Mouse (Mus musculus): ENCODE data around the gene Arhgdia. TPM values are rescaled to one million over a fixed set of nuclear protein-coding genes. Genes with fewer than 3 reads are reported as not detected.

Arhgdia gene
- polyA plus RNA-seq, 1 experiment from 2014 or later = 621 TPM

GRCm38 (mm10) chr11:120578694-120579243, 2.7 kb downstream of the Arhgdia start:
- no peaks in the 10 kb centered on the region; the same call in 1 of the 2 replicates for H3K9me3 ChIP-seq (ENCODE audit: control insufficient read depth, low read length)
- WGBS = 87% methylated on average over 11 of the region's 11 CpGs
- H3K4me3 ChIP-seq (ENCODE audit: low read depth, low read length) = no peak overlapping the region
- ATAC-seq (replicated peaks; ENCODE audit: low FRiP score) (no peak), DNase-seq (ENCODE audit: low spot score) (no peak)
- H3K4me2 ChIP-seq (ENCODE audit: low read depth, low read length, severe bottlenecking) = no peak overlapping the region
- H3K36me3 ChIP-seq (ENCODE audit: control insufficient read depth, insufficient read depth, low read length) = peaks cover 16% of the 10 kb centered on the region
- peaks cover 13% of the 10 kb centered on the region for H3K4me1 ChIP-seq (replicated peaks; ENCODE audit: control insufficient read depth, insufficient read depth, low read length)
- no peak overlapping the region for H3K9ac ChIP-seq (ENCODE audit: low read length)
- H3K27ac ChIP-seq (ENCODE audit: low read depth, low read length) = no peak overlapping the region
- no peaks in the 10 kb centered on the region for H3K27me3 ChIP-seq (ENCODE audit: control insufficient read depth, insufficient read depth, low read length)

- H3K36me3 ChIP-seq (ENCODE audit: control insufficient read depth, insufficient read depth, low read length) = peaks cover 16% of the 10 kb centered on the region
- 90% methylated on average over 10 of the region's 10 CpGs for WGBS
- H3K4me3 ChIP-seq (ENCODE audit: low read depth, low read length) = no peak overlapping the region
- peaks cover 13% of the 10 kb centered on the region for H3K4me1 ChIP-seq (replicated peaks; ENCODE audit: control insufficient read depth, insufficient read depth, low read length)
- H3K27ac ChIP-seq (ENCODE audit: low read depth, low read length) = no peak overlapping the region
- ATAC-seq (replicated peaks; ENCODE audit: low FRiP score) = no peak
- no peak overlapping the region for H3K9ac ChIP-seq (ENCODE audit: low read length)
- H3K27me3 ChIP-seq (ENCODE audit: control insufficient read depth, insufficient read depth, low read length) = no peaks in the 10 kb centered on the region
- no peak overlapping the region for H3K4me2 ChIP-seq (ENCODE audit: low read depth, low read length, severe bottlenecking)
- DNase-seq (ENCODE audit: low spot score) = no peak
- no peaks in the 10 kb centered on the region for H3K9me3 ChIP-seq (ENCODE audit: control insufficient read depth, low read length)
Observed at GRCm38 (mm10) chr11:120578024-120578693, 3.3 kb downstream of the Arhgdia start.

DNA sequence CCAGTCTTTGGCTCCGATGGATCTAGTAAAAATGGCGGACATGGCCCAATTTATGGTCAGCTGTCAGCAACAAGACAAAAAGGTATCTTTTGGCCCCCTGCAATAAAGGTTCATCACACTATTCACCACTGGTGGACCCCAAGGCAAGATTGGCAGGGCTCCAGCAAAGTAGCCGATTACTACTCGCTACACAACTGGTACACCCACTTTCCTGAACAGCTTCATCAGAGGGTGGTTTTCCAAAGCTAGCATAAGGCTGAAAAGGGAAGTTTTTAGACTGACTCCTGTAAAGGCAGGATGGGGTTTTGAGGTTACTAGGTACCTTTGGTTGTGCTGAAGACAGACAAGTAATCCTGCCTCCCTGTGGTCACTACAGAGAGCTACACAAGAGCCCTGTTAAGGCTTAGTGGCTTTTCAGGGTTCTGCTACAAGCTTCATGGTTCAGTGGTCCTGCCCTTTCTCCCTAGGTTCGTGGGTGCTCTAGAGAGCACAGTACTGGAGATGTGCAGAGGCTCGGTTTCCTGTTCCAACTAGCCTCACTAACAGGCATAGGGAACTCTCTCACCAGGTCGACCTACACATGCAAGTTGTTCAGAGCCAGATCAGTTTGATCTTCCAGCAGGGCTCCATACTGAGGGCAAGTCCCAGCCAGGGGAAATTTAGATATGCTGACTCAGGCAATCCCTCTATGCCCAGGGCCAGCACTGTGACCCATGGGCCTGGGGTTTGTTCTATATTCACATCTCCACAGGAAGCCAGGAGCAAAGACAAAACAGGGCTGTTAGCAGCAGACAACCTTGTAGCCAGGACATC, 4.0 kb downstream of the Arhgdia start:
- H3K4me3 ChIP-seq (ENCODE audit: low read depth, low read length) = no peak overlapping the region
- WGBS = 78% methylated on average over 7 of the region's 7 CpGs
- no peaks in the 10 kb centered on the region for H3K27me3 ChIP-seq (ENCODE audit: control insufficient read depth, insufficient read depth, low read length)
- DNase-seq (ENCODE audit: low spot score) (no peak), ATAC-seq (replicated peaks; ENCODE audit: low FRiP score) (no peak)
- peaks cover 13% of the 10 kb centered on the region for H3K4me1 ChIP-seq (replicated peaks; ENCODE audit: control insufficient read depth, insufficient read depth, low read length)
- H3K9ac ChIP-seq (ENCODE audit: low read length) = no peak overlapping the region
- H3K4me2 ChIP-seq (ENCODE audit: low read depth, low read length, severe bottlenecking) = no peak overlapping the region
- H3K9me3 ChIP-seq (ENCODE audit: control insufficient read depth, low read length) = no peaks in the 10 kb centered on the region
- H3K27ac ChIP-seq (ENCODE audit: low read depth, low read length) = no peak overlapping the region
- peaks cover 16% of the 10 kb centered on the region for H3K36me3 ChIP-seq (ENCODE audit: control insufficient read depth, insufficient read depth, low read length)

DNA sequence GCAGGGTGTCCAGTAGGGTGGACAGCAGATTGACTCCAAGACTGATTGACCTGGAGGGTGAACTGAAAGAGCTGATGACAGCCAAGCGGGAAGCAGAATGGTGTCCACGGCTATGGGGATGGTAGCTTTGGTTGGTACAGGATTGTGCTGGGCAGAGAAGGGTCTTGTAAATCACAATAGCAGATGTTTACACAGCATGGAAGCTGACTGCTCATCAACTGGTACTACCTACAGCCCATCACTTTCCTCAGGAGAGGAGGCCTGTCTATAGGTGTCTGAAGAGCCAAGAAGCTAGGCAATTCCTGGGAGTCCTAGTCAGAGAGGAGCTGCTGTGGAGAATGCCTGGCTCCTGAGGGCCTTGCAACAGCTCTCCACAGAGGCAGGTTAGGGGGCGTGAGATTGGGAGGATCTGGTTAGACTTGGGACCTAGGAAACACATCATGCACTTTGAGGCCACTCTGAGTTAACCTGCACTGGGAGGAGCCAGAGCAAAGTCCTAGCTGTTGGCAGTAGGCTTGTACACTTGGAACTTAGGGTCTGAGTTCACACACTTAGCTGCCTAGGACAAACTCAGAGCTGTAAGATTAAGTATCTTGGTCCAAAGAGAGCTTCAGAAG, 5.0 kb downstream of the Arhgdia start:
- no peak for DNase-seq (ENCODE audit: low spot score)
- WGBS = 85% methylated on average over 3 of the region's 3 CpGs

DNA sequence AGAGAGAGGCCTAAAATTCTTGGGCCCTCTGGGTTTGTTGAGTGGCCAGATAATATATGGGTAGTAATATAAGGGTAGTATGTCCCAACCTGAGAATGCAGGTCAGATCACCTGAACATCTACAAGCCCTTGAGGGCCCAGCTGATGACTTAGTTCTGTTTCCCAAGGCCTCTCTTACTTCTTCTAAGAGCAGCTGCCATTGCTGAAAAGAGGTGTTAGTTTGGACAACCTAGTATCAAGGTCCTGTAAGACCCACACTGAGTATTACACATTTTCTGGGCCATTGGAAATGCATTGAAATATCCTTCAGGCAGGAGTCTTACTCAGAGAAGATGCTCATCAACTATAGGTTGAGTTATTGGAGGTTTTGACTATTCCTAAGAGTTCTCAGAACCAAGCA, 5.5 kb downstream of the Arhgdia start:
- no peaks in the 10 kb centered on the region for H3K9me3 ChIP-seq (ENCODE audit: control insufficient read depth, low read length)
- H3K36me3 ChIP-seq (ENCODE audit: control insufficient read depth, insufficient read depth, low read length) = peaks cover 16% of the 10 kb centered on the region
- peaks cover 18% of the 10 kb centered on the region for H3K4me1 ChIP-seq (replicated peaks; ENCODE audit: control insufficient read depth, insufficient read depth, low read length)

More for the DNA sequence above, 5.0 kb downstream of the Arhgdia start:
- Histone ChIP-seq H3K4me1 (replicated peaks; ENCODE audit: control insufficient read depth, insufficient read depth, low read length) (peaks cover 14% of the 10 kb centered on the region), H3K27me3 (ENCODE audit: control insufficient read depth, insufficient read depth, low read length) (no peaks in the 10 kb centered on the region), H3K9ac (ENCODE audit: low read length) (no peak overlapping the region), H3K27ac (ENCODE audit: low read depth, low read length) (no peak overlapping the region), H3K9me3 (ENCODE audit: control insufficient read depth, low read length) (no peaks in the 10 kb centered on the region), H3K4me3 (ENCODE audit: low read depth, low read length) (no peak overlapping the region), H3K4me2 (ENCODE audit: low read depth, low read length, severe bottlenecking) (no peak overlapping the region; the same call in 1 of the 2 replicates), H3K36me3 (ENCODE audit: control insufficient read depth, insufficient read depth, low read length) (peaks cover 16% of the 10 kb centered on the region)
- no peak for ATAC-seq (replicated peaks; ENCODE audit: low FRiP score)

DNA sequence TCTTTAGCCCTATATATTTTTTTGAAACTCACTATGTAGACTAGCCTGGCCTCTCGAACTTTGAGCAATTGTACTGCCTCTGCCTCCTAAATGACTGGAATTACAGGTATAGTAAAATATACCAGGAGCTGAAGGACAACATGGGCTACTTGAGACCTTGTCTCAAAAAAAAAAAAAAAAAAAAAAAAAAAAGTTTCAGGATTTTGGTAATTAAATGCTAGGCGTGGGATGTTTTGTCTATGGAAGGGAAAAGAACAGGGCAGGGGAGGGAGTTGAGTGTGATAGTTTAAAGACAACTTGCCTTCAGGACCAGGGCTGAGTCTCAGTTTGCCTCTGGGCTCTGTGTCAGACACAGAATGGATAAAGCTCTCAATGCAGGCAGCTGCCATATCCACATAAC, 6.4 kb downstream of the Arhgdia start:
- no peak overlapping the region for H3K9ac ChIP-seq (ENCODE audit: low read length)
- H3K4me1 ChIP-seq (replicated peaks; ENCODE audit: control insufficient read depth, insufficient read depth, low read length) = peaks cover 15% of the 10 kb centered on the region
- no peak overlapping the region for H3K27ac ChIP-seq (ENCODE audit: low read depth, low read length)
- H3K27me3 ChIP-seq (ENCODE audit: control insufficient read depth, insufficient read depth, low read length) = no peaks in the 10 kb centered on the region
- no peaks in the 10 kb centered on the region for H3K9me3 ChIP-seq (ENCODE audit: control insufficient read depth, low read length)
- peaks cover 22% of the 10 kb centered on the region for H3K36me3 ChIP-seq (ENCODE audit: control insufficient read depth, insufficient read depth, low read length)
- ATAC-seq (replicated peaks; ENCODE audit: low FRiP score) (no peak), DNase-seq (ENCODE audit: low spot score) (no peak)
- no peak overlapping the region for H3K4me3 ChIP-seq (ENCODE audit: low read depth, low read length)
- H3K4me2 ChIP-seq (ENCODE audit: low read depth, low read length, severe bottlenecking) = no peak overlapping the region
- whole genome bisulfite sequencing = 83% methylated on average over 2 of the region's 2 CpGs

More for the DNA sequence above, 5.5 kb downstream of the Arhgdia start:
- Histone ChIP-seq H3K4me2 (ENCODE audit: low read depth, low read length, severe bottlenecking) (no peak overlapping the region), H3K27ac (ENCODE audit: low read depth, low read length) (no peak overlapping the region), H3K9ac (ENCODE audit: low read length) (no peak overlapping the region), H3K4me3 (ENCODE audit: low read depth, low read length) (no peak overlapping the region), H3K27me3 (ENCODE audit: control insufficient read depth, insufficient read depth, low read length) (no peaks in the 10 kb centered on the region)
- DNase-seq (ENCODE audit: low spot score) (no peak), ATAC-seq (replicated peaks; ENCODE audit: low FRiP score) (no peak)

GRCm38 (mm10) chr11:120574278-120574600, 7.2 kb downstream of the Arhgdia start:
- no peak for DNase-seq (ENCODE audit: low spot score)
- Histone ChIP-seq H3K9me3 (ENCODE audit: control insufficient read depth, low read length) (no peaks in the 10 kb centered on the region), H3K9ac (ENCODE audit: low read length) (peak overlapping the region; percentile 92), H3K4me1 (replicated peaks; ENCODE audit: control insufficient read depth, insufficient read depth, low read length) (peaks cover 12% of the 10 kb centered on the region), H3K36me3 (ENCODE audit: control insufficient read depth, insufficient read depth, low read length) (peaks cover 19% of the 10 kb centered on the region), H3K4me3 (ENCODE audit: low read depth, low read length) (peak overlapping the region; percentile 97), H3K27me3 (ENCODE audit: control insufficient read depth, insufficient read depth, low read length) (no peaks in the 10 kb centered on the region), H3K27ac (ENCODE audit: low read depth, low read length) (no peak overlapping the region), H3K4me2 (ENCODE audit: low read depth, low read length, severe bottlenecking) (peak overlapping the region; percentile 94)
- 49% methylated on average over 5 of the region's 5 CpGs for WGBS
- no peak for ATAC-seq (replicated peaks; ENCODE audit: low FRiP score)

DNA sequence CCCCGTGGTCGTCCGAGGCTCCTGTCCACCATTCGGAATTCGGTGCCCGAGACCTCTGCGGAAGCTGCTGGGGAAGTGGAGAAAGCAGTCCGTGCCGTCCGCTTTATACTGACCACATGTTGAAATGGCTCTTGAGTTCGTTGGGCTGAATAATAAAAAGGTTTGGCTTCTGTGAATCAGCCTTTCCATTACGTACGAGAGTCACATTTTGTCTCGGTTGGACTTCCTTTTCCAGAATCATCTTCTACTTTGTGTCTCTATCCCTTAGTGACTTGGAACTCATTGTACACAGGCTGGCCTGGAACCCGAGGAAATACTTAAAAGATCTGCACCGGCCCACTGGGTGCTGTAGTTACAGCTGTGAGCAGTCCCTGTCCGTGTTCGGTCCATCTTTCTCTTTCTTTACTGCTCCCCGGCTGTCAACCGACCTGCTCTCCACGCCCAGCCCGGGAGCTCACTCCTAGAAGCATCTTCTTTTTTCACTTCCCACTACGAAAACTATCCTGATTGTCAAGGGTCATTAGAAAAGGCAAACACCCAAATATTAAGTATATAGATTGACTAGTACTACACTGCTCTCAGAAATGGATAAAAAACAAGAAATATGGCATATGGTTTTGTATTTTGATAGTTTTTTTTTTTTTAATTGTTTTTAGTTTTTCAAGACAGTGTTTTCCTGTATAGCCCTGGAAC, 7.7 kb downstream of the Arhgdia start:
- no peaks in the 10 kb centered on the region for H3K27me3 ChIP-seq (ENCODE audit: control insufficient read depth, insufficient read depth, low read length)
- H3K4me2 ChIP-seq (ENCODE audit: low read depth, low read length, severe bottlenecking) = peak overlapping the region; percentile 94
- peak overlapping the region; percentile 97 for H3K4me3 ChIP-seq (ENCODE audit: low read depth, low read length)
- 0 out of 2 replicates have a peak, but pooled peaks have one; percentile 5 for ATAC-seq (replicated peaks; ENCODE audit: low FRiP score)
- peaks cover 15% of the 10 kb centered on the region for H3K36me3 ChIP-seq (ENCODE audit: control insufficient read depth, insufficient read depth, low read length)
- no peak for DNase-seq (ENCODE audit: low spot score)
- H3K4me1 ChIP-seq (replicated peaks; ENCODE audit: control insufficient read depth, insufficient read depth, low read length) = peaks cover 12% of the 10 kb centered on the region
- no peaks in the 10 kb centered on the region for H3K9me3 ChIP-seq (ENCODE audit: control insufficient read depth, low read length)
- H3K9ac ChIP-seq (ENCODE audit: low read length) = peak overlapping the region; percentile 92
- peak overlapping the region; percentile 75 for H3K27ac ChIP-seq (ENCODE audit: low read depth, low read length)
- under 1% methylated on average over 23 of the region's 23 CpGs for WGBS
